Mouse (Mus musculus) spleen, postnatal 14 days (tissue): ENCODE measurements around the gene Rgs17.
A peak's percentile ranks its signal among the peaks of the same experiment; 100 is the strongest.
"Not testable (repeated sequence)": the region's sequence is repeated elsewhere in the genome, so short reads cannot be mapped to it uniquely, and the experiment has no call there.

Source experiments
- DNase-seq, 2 experiments: peaks; one replicate each; pipeline ENCODE4 v3.0.0; 2021 to 2022; ENCODE audit warnings: low spot score in 2 of 2

The Rgs17 gene

DNA sequence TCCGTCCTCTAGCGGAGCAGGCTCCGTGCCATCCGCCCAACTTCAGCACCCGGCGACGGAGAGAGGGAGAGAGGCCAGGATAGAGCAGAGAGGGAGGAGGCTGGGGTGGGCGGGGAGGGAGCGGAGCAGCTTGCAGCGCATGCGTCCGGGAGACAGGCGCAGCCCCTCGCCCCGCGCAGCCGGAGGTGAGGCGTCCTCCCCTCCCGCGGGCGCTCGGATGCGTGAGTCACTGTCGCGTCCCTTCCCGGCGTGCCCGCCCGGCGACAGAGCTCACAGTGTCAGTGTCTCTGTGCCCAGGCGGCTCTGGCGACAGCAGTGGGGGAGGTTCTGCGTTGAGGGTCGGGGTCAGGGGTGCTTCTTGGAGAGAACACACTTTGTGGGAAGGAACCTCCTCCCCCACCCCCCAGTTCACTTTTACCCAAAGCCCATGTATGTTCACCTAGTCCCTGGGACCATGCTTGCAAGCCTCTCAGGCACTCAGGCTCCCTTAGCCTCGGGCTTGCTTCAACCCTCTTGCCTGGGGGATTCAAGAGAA, at the start of gene Rgs17:
Rgs17 (minus strand) TSS at position 107 of the 535 bp plus-strand sequence.
- DNase-seq: no peak

DNA sequence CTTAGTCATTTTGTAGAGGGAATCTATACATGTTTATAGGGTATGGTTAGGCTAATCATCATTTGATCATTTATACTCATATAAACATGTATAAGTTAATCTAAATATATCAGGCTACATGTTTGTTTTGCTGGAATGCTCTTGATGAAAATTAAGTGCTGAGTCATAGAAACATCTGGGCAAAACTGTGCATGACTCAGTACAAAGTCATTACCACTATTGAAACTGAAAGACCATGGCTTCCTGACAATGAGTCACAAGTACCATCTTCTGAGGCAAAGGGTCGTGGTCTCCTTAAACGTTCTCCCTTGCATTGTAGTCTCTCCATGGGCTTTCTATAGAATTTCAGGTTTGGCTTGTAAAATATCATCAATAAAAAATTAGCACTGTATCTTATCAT, 45.5 kb upstream of the Rgs17 start:
- no peak for DNase-seq

DNA sequence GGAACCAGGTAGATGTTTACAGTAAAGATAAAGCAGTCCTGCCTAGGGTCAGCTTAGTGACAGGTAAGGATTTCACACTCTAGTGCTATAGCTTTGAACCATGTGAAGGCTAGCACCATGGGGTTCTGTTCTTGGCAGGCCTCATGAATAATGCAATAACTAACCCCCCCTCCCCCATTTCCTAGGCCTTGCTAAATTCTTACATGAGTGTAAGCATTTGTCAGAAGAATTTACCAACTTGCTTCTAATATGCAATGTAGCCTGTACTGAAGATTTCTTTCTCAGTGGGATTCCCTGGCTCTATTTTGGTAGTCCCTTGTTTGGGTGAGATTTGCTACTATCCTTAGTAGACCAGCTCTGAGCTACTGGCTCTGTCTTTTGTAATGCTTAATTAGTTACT, 31.6 kb upstream of the Rgs17 start:
- not testable (repeated sequence) for DNase-seq

DNA sequence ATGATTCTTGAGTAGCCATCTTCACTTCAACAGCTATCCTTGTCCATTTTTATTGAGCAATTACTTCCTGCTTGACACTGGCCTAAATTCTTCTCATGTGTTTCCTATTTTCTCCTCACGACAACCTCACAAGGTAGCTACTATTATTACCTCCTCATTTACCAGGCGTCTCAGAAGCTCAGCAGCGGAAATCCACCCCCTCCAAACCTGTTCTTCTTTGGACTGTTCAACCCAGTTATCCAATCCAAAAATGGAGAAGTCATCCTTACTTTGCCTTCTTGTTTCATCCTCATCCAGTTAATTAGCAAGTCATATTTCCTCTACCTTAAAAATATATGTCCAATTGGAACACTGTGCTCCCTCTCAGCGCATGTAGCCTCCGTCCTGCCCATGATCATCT, 2.1 kb upstream of the Rgs17 start:
- no peak for DNase-seq

DNA sequence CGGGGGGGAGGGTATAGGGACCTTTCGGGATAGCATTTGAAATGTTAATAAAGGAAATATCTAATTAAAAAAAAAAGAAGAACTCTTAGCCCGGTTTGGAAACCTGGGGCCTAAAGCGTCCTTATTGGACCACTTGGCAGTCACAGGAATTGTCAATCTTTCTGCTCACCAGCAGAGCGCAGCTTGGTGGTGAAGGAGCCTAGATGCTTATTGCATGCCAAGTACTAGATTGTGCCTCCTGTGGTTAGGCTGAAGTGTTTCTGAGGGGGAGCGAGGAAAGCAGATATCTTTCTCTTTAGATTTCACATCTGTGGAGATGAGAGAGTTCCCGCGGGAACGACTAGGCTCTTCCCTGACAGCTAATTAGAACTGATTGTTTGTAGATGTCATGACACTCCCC, 896 bp upstream of the Rgs17 start:
- DNase-seq: no peak

DNA sequence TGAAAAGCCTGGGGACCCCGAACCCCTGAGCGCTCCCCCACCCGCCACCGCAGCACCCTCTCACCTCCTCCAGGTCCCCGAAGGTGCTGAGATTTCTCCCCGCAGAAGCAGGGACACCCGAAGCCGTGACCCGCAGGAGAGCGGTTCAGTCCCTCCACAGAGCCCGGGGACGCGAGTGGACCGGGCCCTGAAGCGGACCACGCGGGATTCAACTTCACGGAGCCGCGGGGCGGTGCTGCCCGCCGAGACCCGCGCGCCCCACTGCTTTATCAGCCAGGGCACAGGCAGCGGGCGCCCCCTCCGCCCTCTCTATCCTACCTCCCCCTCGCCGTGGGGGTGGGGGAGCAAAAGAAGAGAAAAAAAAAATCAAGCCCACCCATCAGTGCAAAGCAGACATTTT, 429 bp downstream of the Rgs17 start:
- no peak for DNase-seq

DNA sequence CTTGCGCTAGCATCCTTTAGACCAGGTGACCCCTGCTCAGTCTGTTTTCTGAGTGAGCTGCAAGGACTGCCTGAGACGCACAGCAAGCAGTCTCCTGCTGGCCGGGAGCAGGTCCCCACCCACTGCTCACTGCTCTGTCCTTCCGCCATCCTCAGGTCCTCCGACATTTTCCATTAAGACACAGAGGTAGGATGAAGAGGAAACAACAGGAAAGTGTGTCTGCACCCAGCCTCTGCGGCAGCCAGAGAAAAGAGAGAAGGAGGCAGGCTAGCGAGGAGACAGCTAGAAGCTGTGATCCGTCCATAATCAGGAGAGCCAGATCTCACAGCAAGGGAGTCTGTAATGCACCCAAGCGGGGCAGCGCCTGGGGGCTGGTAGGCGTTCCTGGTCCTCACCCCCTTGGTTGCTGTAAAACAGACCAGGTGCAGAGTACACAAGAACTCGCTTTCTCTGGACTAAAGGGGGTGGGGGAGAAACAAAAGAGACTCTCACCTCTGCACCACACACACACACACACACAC, 1.1 kb downstream of the Rgs17 start:
- no peak for DNase-seq

DNA sequence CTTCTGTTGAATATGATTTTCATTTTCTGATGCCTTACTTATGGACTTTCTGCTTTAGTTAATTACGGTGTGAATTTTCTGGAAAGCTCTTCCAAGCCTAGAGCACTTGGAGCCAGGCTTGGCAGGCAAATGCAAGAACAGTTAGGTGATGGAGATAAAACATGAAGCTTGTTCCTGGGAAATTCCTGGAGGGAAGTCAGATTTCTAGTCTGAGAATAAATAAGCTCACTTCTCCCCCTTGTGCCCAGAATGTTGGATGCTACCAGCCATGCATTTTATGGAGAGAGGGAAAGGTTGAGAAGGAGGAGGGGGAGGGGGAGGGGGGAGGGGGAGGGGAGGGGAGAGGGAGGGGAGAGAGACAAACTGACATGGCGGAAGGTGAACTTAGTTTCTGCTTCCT, 17.8 kb downstream of the Rgs17 start:
- DNase-seq: no peak

DNA sequence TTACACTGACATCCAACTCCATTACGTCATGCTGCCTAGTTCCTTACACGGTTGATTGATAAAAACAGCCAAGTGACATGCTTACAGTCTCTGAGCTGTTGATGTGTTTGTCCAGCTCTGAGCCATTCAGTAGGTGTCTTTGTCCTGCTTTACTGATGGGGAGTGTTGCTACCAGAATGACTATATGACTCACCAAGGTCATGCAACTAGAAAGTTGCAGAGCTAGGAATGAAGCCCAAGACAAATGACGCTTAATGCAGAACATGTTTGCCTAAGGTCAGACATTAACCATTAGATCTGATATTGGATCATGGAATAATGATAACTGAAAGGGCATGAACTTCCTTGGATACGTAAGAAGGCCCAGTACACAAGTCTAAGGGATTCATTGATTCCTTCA, 20.4 kb downstream of the Rgs17 start:
- DNase-seq: no peak

DNA sequence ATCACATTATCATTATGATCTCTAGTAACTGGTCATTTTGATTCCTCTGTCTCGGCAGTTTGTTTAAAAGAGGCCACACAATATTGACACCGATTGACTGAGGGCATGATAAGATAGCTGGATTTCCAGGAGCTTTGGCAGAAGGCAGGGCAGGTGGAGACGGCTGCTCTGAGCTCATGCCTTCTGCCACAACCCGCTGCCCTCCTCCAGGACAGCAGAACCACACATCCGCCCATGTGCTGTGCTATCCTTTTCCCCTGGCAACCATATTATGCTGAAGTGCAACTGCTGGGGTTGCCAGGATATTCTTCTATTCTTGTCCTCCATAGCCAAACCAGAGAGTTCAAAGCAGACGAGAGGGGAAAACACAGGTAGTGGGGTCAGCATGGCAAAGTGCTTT, 21.5 kb downstream of the Rgs17 start:
- no peak for DNase-seq

DNA sequence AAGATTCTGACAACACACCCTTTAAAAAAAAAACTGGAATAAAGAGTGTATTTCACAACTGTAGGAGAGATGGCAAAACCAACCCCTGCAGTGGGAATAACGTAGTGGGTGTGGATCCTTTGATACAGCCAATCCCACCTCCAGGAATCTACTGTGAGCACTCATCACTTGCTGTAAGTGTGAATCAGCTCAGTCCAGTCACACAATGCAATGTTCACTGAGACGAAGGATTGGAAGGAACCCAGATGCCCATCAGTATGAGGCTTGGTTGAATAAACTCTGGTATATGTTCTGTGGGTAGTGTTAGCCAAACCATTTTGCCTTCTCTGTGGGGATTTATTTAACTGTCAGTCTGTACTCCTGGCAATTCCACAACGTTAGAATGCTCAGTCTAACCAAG, 45.1 kb downstream of the Rgs17 start:
- DNase-seq: no peak

DNA sequence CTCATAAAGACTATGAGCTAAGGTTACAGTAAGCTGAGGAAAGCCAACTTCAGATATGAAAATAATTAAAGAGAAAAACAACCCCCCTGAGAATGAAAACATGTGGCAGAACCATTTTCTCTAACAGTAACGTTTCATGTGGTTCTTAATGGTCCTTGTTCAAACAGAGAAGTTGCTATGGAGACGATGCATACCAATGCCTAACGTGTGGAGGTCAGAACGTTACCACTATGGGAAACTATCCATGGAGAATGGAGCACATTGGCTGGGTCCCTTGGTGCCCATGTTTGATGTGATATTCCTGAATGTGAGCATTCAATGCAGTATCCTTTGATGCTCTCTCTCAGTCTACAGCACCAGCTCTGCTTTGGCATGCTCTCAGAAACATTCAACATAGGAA, 51.1 kb downstream of the Rgs17 start:
- no peak for DNase-seq

DNA sequence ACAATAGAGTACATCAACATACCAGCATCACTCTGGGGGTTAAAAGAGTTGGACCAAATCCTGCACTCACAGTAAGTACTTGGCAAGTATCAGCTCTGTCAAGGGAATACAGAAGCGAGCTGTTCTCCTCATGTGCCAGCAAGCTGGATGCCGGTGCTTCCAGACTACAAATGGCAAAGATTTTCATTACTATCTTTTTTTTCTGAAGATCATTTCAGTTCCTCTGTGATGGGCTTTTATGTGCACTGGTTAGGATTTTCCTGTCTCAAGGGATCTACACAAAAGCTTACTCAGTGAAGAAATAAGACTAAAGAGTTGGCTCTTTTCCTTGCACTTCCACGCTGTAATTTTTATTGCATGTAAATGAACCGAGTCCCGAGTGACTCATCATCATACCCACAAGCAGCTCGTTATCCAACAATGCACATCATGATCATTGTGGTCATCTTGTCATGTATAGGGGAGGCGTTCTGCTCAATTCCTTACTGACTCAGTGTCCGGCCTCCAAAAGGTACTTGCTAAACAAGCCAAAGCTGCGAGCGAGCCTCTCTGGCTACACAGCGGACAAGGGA, 54.1 kb downstream of the Rgs17 start:
- DNase-seq: no peak

DNA sequence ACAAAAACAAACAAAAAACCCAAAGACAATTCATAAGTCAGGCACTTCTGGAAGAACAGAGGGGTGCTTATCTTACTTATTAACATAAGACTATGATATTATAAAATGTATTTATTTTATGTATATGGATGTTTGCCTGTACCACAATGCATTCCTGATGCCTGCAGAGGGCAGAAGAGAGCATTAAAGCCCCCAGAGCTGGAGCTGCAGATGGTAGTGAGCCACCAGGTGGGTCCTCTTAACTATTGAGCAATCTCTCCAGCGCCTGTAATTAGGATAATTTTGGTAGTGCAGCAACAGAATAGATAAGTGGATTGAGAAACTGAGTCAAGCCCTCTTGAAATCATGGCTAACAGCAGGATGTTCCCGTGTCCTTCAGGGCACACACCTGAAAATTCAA, 56.2 kb downstream of the Rgs17 start:
- DNase-seq: no peak

DNA sequence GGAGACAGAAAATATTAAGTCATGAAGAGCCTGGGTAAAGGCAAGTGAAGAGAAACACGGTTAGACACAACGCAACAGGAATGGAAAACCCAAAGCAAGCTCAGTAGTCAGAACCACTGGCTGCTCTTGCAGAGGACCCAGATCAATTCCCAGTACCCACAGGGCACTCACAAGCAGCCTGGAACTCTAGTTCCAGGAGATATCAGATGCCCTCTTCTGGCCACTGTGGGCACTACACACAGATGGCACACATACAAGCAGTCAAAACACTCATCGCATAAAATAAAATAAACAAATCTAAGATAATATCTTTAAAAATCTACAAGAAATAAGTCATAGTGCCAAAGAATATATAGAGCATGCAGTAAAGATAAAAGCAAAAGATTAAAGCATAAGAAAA, 59.5 kb downstream of the Rgs17 start:
- no peak for DNase-seq

DNA sequence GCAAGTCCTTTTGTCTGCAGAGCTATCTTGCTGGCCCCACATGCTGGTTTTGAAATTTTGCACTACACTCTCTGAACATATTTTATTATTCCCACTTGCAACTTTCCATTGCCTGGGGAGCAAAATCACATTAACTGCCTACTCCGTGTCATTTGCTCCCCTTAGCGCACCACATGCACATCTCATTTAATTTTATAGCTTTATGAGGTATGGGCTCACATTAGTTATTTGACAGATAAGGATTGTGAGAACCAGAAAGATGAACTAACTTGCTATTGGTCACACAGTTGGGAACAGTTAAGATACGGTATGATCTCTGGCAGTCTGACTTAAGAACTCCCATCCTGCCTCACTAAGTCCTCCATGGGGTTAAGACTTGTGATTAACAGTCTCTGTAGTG, 61.4 kb downstream of the Rgs17 start:
- DNase-seq: no peak

DNA sequence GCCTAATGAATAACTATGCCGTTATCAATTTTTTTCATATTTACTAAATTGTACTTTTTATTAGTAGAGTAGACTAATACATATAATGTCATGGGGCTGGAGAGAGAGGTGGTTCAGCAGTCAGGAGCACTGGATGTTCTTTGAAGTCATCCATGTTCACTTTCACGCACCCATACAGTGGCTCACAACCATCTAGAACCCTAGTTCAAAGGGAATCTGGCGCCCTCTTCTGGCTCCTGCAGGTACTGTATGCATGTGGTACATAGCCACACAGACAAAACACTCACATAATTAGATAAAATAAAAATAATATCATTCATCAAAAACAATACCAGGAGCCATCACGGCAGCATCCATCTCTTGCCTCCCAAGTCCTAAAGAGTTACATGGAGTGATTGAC, 62.5 kb downstream of the Rgs17 start:
- peak in 1 of 2 experiments; percentile 7 for DNase-seq

DNA sequence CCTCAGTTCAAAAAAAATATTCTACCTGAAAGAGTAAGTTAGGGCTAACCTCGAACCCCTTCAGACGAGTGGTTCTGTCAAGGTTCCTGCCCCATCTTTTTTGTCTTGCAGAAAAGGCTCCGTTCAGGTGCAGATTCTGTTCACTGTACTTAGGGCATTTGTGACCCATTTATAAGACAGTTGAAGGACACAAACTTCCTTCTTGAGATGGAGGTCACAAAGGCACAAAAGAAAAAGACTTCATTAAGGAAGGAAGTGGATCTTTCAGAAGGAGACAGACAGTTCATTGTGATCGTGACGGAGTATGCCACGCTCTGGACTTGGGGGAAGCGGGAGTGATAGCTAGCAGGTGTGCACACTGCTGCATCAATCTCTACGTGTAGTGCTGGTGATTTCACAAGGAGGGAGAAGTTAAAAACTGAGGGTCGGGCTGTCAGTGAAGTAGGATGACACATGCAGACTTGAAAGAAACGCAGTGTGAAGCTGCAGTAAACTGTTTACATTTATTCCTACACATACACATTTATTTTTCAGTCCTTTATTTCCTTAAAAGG, 64.1 kb downstream of the Rgs17 start:
- no peak for DNase-seq

DNA sequence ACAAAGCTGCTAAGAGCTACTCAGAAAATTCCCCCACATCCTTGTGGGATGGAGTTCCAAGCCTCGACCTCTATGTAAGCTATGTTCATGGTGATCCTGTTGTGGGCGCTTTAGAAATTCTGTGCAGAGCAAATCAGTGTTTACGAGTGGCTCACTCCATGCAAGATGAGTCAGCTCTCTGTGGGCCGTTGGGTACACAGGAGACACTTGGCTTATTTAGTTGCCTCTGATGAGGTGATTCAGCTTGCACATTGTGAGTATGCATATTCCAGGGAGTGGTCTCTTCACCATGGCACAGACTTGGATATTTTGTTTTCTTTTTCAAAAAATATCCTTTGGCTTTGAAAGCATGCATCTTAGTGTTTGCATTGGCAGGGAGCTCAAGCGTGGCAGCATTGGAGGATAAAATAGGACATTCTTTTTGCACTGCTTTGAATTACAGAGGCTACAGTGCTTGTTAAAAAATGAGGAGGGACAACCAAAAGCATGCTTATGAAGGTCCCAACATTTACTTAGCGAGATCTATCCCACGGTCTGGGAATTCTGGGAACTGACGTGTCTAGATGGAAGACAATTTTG, 68.8 kb downstream of the Rgs17 start:
- no peak for DNase-seq

DNA sequence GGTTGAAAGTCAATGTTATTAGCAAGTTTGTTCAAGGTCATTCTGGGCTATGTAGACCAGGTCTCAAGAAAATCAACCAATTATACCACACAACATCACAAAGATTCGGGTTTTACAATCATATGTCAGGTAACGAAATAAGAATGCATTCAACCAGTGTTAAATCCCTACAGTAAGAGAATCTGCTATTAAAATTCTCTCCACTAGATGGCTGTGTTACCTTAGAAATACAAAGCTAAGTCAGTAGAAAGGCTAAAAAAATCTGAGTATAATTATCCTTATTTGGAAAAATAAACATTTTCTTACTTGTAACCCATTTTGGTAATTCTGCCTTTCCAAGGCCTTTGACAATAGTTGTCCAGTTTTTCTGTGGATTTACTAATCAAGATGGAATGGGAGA, 75.3 kb downstream of the Rgs17 start:
- DNase-seq: no peak

DNA sequence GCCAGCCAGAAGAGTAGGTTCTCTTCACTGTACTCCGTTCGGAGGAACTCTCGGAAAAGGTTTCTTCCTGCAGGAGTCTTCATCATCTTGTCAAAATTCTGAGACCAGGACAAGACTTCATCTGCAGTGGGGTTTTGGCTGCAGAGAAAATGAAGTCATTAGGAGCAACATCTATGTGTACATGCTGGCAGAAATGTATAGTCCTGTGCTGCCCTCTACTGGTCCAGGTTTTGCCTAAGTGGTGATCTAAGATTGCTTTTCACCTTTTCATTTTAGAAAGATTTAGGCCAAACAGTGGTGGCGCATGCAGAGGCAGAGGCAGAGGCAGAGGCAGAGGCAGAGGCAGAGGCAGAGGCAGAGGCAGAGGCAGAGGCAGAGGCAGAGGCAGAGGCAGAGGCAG, 80.8 kb downstream of the Rgs17 start:
- DNase-seq: peak; percentile 10 to 55

DNA sequence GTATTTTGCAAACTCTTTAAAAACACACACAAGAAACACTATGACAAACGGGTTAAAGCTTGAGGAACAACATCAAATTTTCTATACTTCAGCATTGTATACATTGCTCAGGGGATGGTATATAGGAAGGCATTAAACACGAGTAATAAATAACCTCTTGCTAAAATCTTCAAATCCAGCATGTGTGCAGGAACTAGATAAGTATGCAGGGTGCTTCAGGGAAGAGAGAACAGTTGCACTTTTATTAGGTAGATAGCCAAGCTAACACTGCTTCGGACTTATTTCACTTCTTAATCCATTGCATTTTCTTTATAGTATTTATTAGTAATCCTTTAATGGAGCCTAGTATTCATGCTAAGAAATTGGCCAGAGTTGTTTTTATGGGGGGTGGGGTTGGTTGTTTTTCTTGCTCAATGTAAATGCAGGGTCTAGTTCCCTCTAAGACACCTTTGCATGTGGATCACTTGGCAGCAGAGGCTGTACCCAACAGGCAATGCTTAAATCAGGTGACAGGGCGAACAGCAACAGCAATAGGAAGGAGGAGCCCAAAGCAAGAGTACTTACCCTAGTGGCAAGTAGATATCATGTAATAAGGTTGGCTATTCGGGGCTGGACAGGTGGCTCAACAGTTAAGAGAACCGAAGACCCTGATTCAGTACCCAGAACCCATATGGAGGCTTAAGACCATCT, 95.7 kb downstream of the Rgs17 start:
- DNase-seq: no peak

DNA sequence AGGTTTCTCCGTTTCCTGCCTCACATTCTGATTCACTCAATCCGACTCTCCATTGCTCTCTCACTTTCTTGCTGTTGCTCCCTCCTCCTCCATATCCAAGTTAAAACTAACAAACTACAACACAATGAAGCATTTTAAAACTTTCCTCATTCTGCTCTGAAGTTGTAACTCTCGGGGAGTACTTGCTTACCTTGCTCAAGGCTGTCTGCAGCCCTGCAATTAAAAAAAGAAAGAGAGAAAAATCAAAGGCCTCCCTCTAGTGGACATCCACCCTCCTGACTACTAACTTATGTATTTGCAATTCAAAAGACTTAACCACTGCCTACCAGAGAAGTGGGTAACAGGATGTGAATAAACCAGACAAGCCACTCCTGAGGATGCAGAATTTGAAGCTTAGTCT, 97.4 kb downstream of the Rgs17 start:
- DNase-seq: peak in 1 of 2 experiments; percentile 30
